Mouse (Mus musculus) ovary, postnatal 36 days (tissue): Measurements from ENCODE around the gene Rbmxl1.

Source experiments
- DNase-seq: peaks from one replicate; pipeline ENCODE4 v3.0.0; 2022; ENCODE audit warnings: low spot score, mixed read lengths

Rbmxl1 gene

GRCm38 (mm10) chr8:78493031-78493430 lies 15.7 kb downstream of the Rbmxl1 start:
- no peak for DNase-seq

DNA sequence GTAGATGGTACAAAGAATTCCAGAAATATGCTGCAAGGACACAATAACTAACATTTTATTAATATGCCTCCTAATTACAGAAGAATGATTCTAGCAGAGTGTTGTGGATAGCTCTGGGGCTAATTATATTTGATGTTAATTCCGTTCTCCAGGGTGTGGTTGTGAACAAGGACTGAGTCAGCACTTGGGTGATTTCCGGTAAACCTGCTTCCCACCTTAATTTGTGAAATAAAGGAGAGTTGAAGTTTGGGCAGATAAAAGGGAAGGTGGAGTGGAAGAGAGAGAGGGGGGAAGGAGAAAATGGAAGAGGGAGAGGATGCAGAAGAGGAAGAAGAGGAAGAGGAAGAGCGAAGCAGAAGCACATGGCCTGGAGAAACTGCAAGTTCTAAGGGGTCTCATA lies 19.0 kb downstream of the Rbmxl1 start:
- no peak for DNase-seq

GRCm38 (mm10) chr8:78477051-78477829 lies 31.5 kb downstream of the Rbmxl1 start:
- DNase-seq, result no peak

- DNase-seq, result no peak
Measured at GRCm38 (mm10) chr8:78467889-78468288, 40.8 kb downstream of the Rbmxl1 start.

DNA sequence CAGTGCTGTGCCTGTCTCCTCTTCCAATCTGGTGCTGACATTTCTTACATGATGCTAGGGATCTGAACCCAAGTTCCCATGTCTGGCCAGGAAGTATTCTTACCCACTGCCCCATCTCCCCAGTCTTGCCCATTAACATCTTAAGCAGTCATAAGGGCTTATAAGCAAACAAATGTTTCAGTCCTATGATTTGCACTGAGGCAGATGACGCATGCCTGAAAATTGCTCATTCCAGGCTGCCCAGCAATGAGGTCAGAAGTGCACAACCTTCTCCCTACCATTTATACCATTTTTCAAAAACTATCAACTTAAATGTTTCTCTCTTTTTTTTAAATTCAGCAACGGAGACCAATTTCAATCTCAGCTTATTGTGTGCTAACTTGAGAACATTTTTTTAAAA lies 44.8 kb downstream of the Rbmxl1 start:
- DNase-seq, result no peak

GRCm38 (mm10) chr8:78456441-78456840 lies 52.3 kb downstream of the Rbmxl1 start:
- DNase-seq, result no peak
